Mouse (Mus musculus): ENCODE data around the gene Olfr1352.
"Not testable (repeated sequence)": the region's sequence is repeated elsewhere in the genome, so short reads cannot be mapped to it uniquely, and the experiment has no call there.

Gene Olfr1352

DNA sequence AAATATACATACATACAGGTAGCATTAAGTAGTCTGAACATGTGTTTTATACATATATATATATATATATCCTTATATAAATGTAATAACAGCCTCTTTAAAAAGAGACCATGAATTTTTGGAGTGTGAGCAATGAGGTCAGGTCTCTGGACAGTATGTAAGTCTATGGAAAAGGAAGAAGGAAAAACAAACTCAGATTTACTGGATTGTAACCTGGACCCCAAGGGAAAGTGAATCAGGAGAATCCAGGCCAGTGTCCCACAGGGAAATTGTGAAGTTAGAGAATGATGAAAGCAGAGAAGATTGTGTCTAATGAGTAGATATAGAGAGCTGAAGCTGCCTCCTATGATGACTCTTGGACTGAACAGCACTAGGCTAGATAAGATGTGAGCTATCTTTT, at the start of gene Olfr1352:
TSS of gene Olfr1352 (plus strand) at position 301 of the 400 bp plus-strand sequence.
- no peak for DNase-seq (ENCODE audit: low spot score in 2 of 2)

DNA sequence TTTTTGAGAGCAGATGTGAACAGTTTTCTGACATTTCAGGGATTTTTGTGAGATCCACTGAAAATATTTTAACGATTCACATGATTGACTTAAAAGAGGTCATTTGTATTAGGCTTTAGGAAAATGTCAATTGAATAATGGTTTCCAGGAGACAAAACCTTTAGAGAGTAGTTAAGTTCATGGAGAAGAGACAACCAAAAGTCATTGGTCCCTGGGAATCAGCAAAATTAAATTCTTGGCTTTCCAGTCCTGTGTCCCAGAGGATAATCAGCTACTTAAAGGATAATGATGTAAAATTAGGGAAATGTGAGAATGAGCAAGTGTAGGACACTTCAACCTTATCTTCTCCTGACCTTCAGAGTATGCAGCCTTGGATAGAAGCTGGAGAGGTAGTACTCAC, 30.5 kb upstream of the Olfr1352 start, which contains the start of gene Olfr8:
TSS of gene Olfr8 (plus strand) at position 301 of the 400 bp plus-strand sequence.
- not testable (repeated sequence) for DNase-seq (ENCODE audit: low spot score in 2 of 2)

DNA sequence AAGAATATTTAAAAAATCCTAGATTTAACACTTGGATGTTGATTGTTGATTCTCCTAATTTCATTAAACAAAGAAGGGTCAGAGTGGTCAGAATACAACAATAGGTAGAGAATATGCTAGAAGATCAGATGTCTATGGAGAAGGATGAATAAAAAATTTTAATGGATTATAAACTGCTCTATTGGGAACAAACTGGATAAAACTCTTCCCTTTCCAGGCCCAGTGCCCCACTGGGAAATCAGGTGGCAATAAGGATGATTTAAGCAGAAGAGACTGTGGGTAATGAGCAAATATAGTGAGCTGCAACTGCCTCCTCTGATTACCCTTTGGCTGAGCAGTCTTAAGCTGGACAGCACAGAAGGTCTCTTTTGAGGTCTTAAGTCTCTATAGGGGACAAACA, 17.8 kb upstream of the Olfr1352 start, which contains the start of gene Olfr1353:
TSS of gene Olfr1353 (plus strand) at position 301 of the 400 bp plus-strand sequence.
- not testable (repeated sequence) for DNase-seq (ENCODE audit: low spot score in 2 of 2)

DNA sequence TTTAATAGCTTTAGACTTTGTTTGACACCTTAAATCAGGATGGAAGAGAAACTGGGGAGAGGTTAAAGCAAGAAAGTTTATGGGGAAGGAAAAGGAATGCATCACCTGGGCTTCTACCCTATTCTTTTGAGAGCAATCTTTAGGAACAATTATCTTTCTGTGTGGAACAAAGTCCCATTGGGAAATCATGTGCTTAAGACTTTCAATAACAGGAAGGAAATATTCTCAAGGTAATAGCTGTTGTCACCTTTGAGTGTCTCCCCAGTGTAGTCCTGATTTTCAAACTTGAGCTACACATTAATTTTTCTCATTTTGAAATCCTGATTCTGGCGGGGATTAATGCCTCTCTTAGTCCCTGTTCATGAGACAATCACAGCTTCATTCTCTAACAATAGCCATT, 31.3 kb downstream of the Olfr1352 start, which contains the start of gene Olfr1351:
TSS of gene Olfr1351 (plus strand) at position 301 of the 400 bp plus-strand sequence.
- DNase-seq (ENCODE audit: low spot score in 2 of 2) = no peak

DNA sequence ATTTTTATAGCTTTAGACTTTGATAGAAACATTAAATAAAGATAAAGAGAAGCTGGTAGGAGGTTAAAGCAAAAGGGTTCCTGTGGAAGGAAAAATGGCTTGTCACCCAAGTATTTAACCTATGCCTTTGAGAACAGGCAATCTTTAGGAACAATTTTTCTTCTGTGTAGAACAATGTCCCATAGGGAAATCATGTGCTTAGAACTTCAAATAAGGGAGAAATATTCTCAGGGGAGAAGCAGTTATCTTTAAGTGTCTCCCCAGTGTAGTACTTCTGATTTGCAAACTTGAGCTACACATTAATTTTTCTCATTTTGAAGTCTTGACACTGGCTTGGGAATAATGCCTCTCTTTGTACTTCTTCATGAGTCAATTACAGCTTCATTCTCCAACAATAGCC, 47.6 kb downstream of the Olfr1352 start, which contains the start of gene Olfr57:
TSS of gene Olfr57 (plus strand) at position 301 of the 400 bp plus-strand sequence.
- DNase-seq (ENCODE audit: low spot score in 2 of 2) = no peak
